Mouse (Mus musculus) liver, embryonic 13.5 days (tissue): ENCODE data around the gene Ager. TPM values are rescaled to one million over a fixed set of nuclear protein-coding genes. Genes with fewer than 3 reads are reported as not detected.
A peak's percentile ranks its signal among the peaks of the same experiment; 100 is the strongest.

Source experiments
- ATAC-seq: fragments of 200-750 bp; cut with Nextera tagmentation; 2 replicates; pipeline ENCODE4 v1.8.0; 2017; ENCODE audit warnings: low read depth, mild to moderate bottlenecking, moderate number of reproducible peaks, moderate library complexity
- DNase-seq: peaks from one replicate; pipeline ENCODE4 v3.0.0; 2022
- H3K27ac ChIP-seq: fragments of 300-500 bp; sonication (generic); 2 replicates; pipeline ENCODE4 v1.5.1; 2015; ENCODE audit warnings: moderate library complexity, mild to moderate bottlenecking, inconsistent platforms
- H3K27me3 ChIP-seq: fragments of 300-500 bp; sonication (generic); 2 replicates; pipeline ENCODE4 v1.6.1; 2015; ENCODE audit warnings: mild to moderate bottlenecking, inconsistent platforms
- H3K36me3 ChIP-seq: fragments of 300-500 bp; sonication (generic); 2 replicates; pipeline ENCODE4 v1.6.1; 2015; ENCODE audit warnings: mild to moderate bottlenecking, inconsistent platforms
- H3K4me1 ChIP-seq: fragments of 300-500 bp; sonication (generic); replicated peaks from 2 replicates; pipeline ENCODE4 v1.6.1; 2015; ENCODE audit warnings: inconsistent platforms
- H3K4me2 ChIP-seq: fragments of 300-500 bp; sonication (generic); 2 replicates; pipeline ENCODE4 v1.6.1; 2015; ENCODE audit warnings: inconsistent platforms, mild to moderate bottlenecking, moderate library complexity
- H3K4me3 ChIP-seq: fragments of 300-500 bp; sonication (generic); replicated peaks from 2 replicates; pipeline ENCODE4 v1.5.1; 2015; ENCODE audit warnings: mild to moderate bottlenecking, inconsistent platforms
- H3K9ac ChIP-seq: fragments of 300-500 bp; sonication (generic); 2 replicates; pipeline ENCODE4 v1.6.1; 2015; ENCODE audit warnings: mild to moderate bottlenecking, inconsistent platforms
- H3K9me3 ChIP-seq: fragments of 300-500 bp; sonication (generic); replicated peaks from 2 replicates; pipeline ENCODE4 v1.6.1; 2016; ENCODE audit warnings: inconsistent platforms
- WGBS: fragments of 180-500 bp; shearing (Covaris S2); methylation state at CpG from one replicate; pipeline ENCODE4 v1.1.7; 2015; ENCODE audit not compliant: insufficient replicate concordance; 5-methylcytosine and 5-hydroxymethylcytosine counted together
- polyA plus RNA-seq: library from polyadenylated mRNA; unstranded; fragments of >200 nt; fragmentation: Nextera tagmentation; extraction: Ambion mirVana; gene quantifications from 2 replicates; pipeline ENCODE4 v1.2.1, GENCODE M21; 2015

Gene Ager
- polyA plus RNA-seq, 1 experiment from 2014 or later = 0.68 TPM

DNA sequence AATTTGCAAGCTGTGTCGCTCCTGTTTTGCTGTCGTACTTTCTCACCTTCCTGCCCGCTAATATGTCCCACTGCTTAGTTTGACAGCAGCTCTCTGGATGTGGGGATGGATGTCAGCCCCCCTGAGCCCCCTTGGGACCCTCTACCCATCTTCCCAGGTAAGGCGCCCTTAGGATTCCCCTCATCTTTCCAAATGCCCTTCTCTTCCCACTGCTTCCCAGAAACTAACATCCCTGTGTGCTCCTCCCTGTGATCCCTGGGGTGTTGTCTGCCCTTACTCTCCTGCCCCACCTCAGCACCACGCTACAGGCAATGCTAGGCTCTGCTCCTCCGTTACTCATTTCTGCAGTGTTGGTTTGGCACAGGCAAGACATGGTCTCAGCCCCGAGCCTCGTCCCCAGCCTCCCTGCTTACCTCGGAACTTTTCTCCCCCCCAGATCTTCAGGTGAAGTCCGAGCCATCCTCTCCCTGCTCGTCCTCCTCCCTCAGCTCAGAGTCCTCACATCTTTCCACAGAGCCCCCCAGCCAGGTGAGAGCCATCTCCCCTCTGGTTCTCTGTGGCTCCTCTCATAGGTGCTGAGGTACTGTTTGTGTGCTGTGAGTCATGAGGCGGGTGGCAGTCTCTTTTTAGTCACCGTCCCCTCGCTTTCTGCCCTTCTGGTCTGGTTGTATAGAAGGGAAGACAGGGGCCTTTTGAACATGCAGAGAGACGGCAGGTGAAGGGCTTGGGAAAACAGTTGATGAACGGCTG, 50.7 kb downstream of the Ager start:
- DNase-seq (no peak), ATAC-seq (no peak)
- Histone ChIP-seq H3K4me2 (peak overlapping the region; percentile 90), H3K27me3 (0 out of 2 replicates have a peak, but pooled peaks cover 2% of the 10 kb centered on the region), H3K9ac (peak overlapping the region; percentile 88), H3K4me3 (peak overlapping the region; percentile 94), H3K9me3 (no peaks in the 10 kb centered on the region), H3K36me3 (peaks cover 43% of the 10 kb centered on the region), H3K4me1 (peaks cover 41% of the 10 kb centered on the region), H3K27ac (no peak overlapping the region)
- WGBS = 83% methylated on average over 16 of the region's 16 CpGs

DNA sequence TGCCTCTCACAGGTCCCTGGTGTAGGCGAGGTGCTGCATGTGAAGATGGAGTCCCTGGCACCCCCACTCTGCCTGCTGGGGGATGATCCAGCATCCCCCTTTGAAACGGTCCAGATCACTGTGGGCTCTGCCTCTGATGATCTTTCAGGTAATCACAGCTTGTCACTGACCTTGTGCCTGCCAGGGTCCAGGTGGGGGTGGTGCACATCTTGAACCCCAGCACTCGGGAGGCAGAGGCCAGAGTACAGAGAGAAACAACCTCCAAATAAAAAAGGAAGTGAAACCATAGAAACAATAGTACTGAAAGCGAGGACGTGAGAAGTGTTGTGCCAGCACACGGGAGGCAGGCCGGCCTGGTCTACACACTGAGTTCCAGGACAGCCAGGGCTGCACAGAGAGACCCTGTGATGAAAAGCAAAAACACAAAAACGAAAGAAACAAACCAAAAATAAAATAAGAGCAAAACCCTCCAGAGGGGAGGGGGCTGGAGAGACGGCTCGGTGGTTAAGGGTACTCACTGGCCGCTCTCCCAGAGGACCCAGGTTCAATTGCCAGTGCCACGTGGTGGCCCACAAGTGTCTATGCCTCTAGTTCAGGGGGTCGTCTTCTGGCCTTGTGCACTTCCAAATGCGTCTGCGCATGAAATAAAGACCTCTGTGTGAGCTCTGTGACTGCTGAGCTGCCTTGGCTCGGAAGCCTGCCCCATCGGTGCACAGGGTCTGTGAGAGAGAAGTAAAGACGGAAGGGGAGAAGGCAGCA, 51.6 kb downstream of the Ager start:
- Histone ChIP-seq H3K9ac (no peak overlapping the region), H3K27me3 (no peaks in the 10 kb centered on the region), H3K36me3 (peaks cover 49% of the 10 kb centered on the region), H3K9me3 (no peaks in the 10 kb centered on the region), H3K4me3 (no peak overlapping the region), H3K27ac (no peak overlapping the region), H3K4me1 (peaks cover 43% of the 10 kb centered on the region), H3K4me2 (no peak overlapping the region)
- ATAC-seq (no peak), DNase-seq (no peak)
- 77% methylated on average over 18 of the region's 18 CpGs for WGBS

Other genes with a start within 250 kb of the Ager start
- 0.05 TPM in 1 of 2 replicates, not detected in the other for gene Btnl2, start 243.0 kb upstream of the Ager start, polyA plus RNA-seq
- gene Btnl1, start 220.7 kb upstream of the Ager start, polyA plus RNA-seq = not detected in 2 replicates
- gene BC051142, start 199.0 kb upstream of the Ager start, polyA plus RNA-seq = 0.21 TPM in 1 of 2 replicates, not detected in the other
- gene Btnl4, start 120.5 kb upstream of the Ager start, polyA plus RNA-seq = not detected in 2 replicates
- not detected in 2 replicates for gene Btnl6, start 80.5 kb upstream of the Ager start, polyA plus RNA-seq
- gene Notch4, start 33.6 kb upstream of the Ager start, polyA plus RNA-seq = 0.43 and 0.55 TPM in 2 replicates
- 8.5 and 8.9 TPM in 2 replicates for gene Gpsm3, start 8.1 kb upstream of the Ager start, polyA plus RNA-seq
- gene Pbx2, start 6.6 kb upstream of the Ager start, polyA plus RNA-seq = 3.8 TPM in 2 replicates
- gene Rnf5, start 5.8 kb downstream of the Ager start, polyA plus RNA-seq = 86.1 and 93.6 TPM in 2 replicates
- gene Agpat1, start 6.4 kb downstream of the Ager start, polyA plus RNA-seq = 24.9 and 27.0 TPM in 2 replicates
- gene Egfl8, start 18.1 kb downstream of the Ager start, polyA plus RNA-seq = 0.30 and 0.34 TPM in 2 replicates
- gene Ppt2, start 30.6 kb downstream of the Ager start, polyA plus RNA-seq = 10.4 and 12.0 TPM in 2 replicates
- gene Prrt1, start 31.7 kb downstream of the Ager start, polyA plus RNA-seq = 0.05 and 0.07 TPM in 2 replicates
- 5.6 and 5.9 TPM in 2 replicates for gene Fkbpl, start 46.9 kb downstream of the Ager start, polyA plus RNA-seq
- gene Atf6b, start 49.3 kb downstream of the Ager start, polyA plus RNA-seq = 24.6 and 27.4 TPM in 2 replicates
- gene Tnxb, start 72.7 kb downstream of the Ager start, polyA plus RNA-seq = 0.05 and 0.08 TPM in 2 replicates
- 1.2 and 1.4 TPM in 2 replicates for gene C4b, start 146.0 kb downstream of the Ager start, polyA plus RNA-seq
- not detected in 2 replicates for gene Cyp21a1, start 206.7 kb downstream of the Ager start, polyA plus RNA-seq
- gene Stk19, start 239.1 kb downstream of the Ager start, polyA plus RNA-seq = 19.9 and 20.2 TPM in 2 replicates
- gene Dxo, start 239.2 kb downstream of the Ager start, polyA plus RNA-seq = 28.6 and 30.9 TPM in 2 replicates